Mouse (Mus musculus) embryonic facial prominence, embryonic 12.5 days (tissue): Measurements from ENCODE around the gene Tbc1d10b. TPM values are rescaled to one million over a fixed set of nuclear protein-coding genes. Genes with fewer than 3 reads are reported as not detected.
A peak's percentile ranks its signal among the peaks of the same experiment; 100 is the strongest.

ENCODE experiments used
- ATAC-seq: fragments of 200-750 bp; cut with Nextera tagmentation; 2 replicates; pipeline ENCODE4 v1.8.0; 2017; ENCODE audit not compliant: insufficient number of reproducible peaks, insufficient read depth, low FRiP score, low TSS enrichment
- H3K27ac ChIP-seq: fragments of 300-500 bp; sonication (generic); 2 replicates; pipeline ENCODE4 v1.5.1; 2016; ENCODE audit warnings: mild to moderate bottlenecking
- H3K27me3 ChIP-seq: fragments of 300-500 bp; sonication (generic); 2 replicates; pipeline ENCODE4 v1.6.1; 2016; ENCODE audit warnings: mild to moderate bottlenecking, moderate library complexity
- H3K36me3 ChIP-seq: fragments of 300-500 bp; sonication (generic); 2 replicates; pipeline ENCODE4 v1.6.1; 2016; ENCODE audit warnings: mild to moderate bottlenecking
- H3K4me1 ChIP-seq: fragments of 300-500 bp; sonication (generic); 2 replicates; pipeline ENCODE4 v1.6.1; 2016
- H3K4me2 ChIP-seq: fragments of 300-500 bp; sonication (generic); replicated peaks from 2 replicates; pipeline ENCODE4 v1.6.1; 2016; ENCODE audit warnings: mild to moderate bottlenecking, moderate library complexity
- H3K4me3 ChIP-seq: fragments of 300-500 bp; sonication (generic); 2 replicates; pipeline ENCODE4 v1.5.1; 2016; ENCODE audit warnings: mild to moderate bottlenecking
- H3K9ac ChIP-seq: fragments of 300-500 bp; sonication (generic); 2 replicates; pipeline ENCODE4 v1.6.1; 2016; ENCODE audit warnings: mild to moderate bottlenecking, moderate library complexity
- H3K9me3 ChIP-seq: fragments of 300-500 bp; sonication (generic); 2 replicates; pipeline ENCODE4 v1.6.1; 2016; ENCODE audit warnings: mild to moderate bottlenecking, moderate library complexity
- WGBS: fragments of 180-500 bp; shearing (Covaris S2); methylation state at CpG from one replicate; pipeline ENCODE4 v1.1.7; 2016; 5-methylcytosine and 5-hydroxymethylcytosine counted together
- polyA plus RNA-seq: library from polyadenylated mRNA; unstranded; fragments of >200 nt; fragmentation: Nextera tagmentation; extraction: Ambion mirVana; gene quantifications from 2 replicates; pipeline ENCODE4 v1.2.1, GENCODE M21; 2016

Tbc1d10b gene
- polyA plus RNA-seq, 1 experiment from 2014 or later = 41.1 TPM

- H3K27ac ChIP-seq = peak overlapping the region; percentile 94
- H3K27me3 ChIP-seq = no peaks in the 10 kb centered on the region
- 37% methylated on average over 2 of the region's 2 CpGs for WGBS
- ATAC-seq = no peak
- peak overlapping the region; percentile 83 for H3K4me2 ChIP-seq
- H3K9me3 ChIP-seq = no peaks in the 10 kb centered on the region
- H3K9ac ChIP-seq = peak overlapping the region; percentile 91
- H3K4me1 ChIP-seq = peaks cover 24% of the 10 kb centered on the region
- H3K36me3 ChIP-seq = peaks cover 29% of the 10 kb centered on the region
- peak overlapping the region; percentile 87 for H3K4me3 ChIP-seq
Measured at GRCm38 (mm10) chr7:127243361-127243867, 35.1 kb upstream of the Tbc1d10b start.

- Histone ChIP-seq H3K4me2 (peak overlapping the region; percentile 72), H3K27ac (no peak overlapping the region), H3K4me3 (no peak overlapping the region), H3K9me3 (no peaks in the 10 kb centered on the region), H3K27me3 (no peaks in the 10 kb centered on the region), H3K4me1 (peaks cover 24% of the 10 kb centered on the region), H3K36me3 (peaks cover 62% of the 10 kb centered on the region), H3K9ac (no peak overlapping the region)
- no peak for ATAC-seq
- 96% methylated on average over 2 of the region's 2 CpGs for WGBS
Measured at GRCm38 (mm10) chr7:127234777-127235176, 26.5 kb upstream of the Tbc1d10b start.

DNA sequence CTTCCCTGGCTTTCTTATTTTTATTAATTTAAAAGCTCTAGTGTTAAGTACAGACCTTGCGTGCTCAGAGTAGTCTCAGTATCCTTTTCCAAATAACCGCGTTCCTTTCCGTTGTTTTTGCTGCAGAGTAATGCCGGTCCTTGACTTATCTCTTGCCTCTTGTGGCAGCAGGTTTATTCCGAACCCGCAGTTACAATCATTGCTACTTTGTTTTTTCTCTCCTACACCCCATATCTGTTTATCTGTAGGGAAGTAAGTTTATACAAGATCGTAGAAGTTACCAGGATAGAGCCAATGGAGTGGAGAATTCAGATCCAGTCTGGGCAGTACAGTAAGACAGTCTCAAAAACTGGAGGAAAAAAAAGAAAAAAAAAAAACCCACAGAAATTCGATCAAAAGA lies 25.5 kb upstream of the Tbc1d10b start:
- peaks cover 65% of the 10 kb centered on the region for H3K36me3 ChIP-seq
- peak overlapping the region; percentile 72 for H3K4me2 ChIP-seq
- H3K9ac ChIP-seq = peak overlapping the region; percentile 96
- H3K27ac ChIP-seq = peak overlapping the region; percentile 98; the same call in 1 of the 2 replicates
- ATAC-seq = no peak
- no peaks in the 10 kb centered on the region for H3K9me3 ChIP-seq
- H3K27me3 ChIP-seq = no peaks in the 10 kb centered on the region
- WGBS = 7% methylated on average over 9 of the region's 9 CpGs
- peak overlapping the region; percentile 92 for H3K4me3 ChIP-seq
- peaks cover 24% of the 10 kb centered on the region for H3K4me1 ChIP-seq

GRCm38 (mm10) chr7:127233368-127233749 lies 25.1 kb upstream of the Tbc1d10b start:
- Histone ChIP-seq H3K9ac (peak overlapping the region; percentile 96), H3K27me3 (no peaks in the 10 kb centered on the region), H3K4me1 (peaks cover 24% of the 10 kb centered on the region), H3K4me2 (peak overlapping the region; percentile 72), H3K36me3 (peaks cover 61% of the 10 kb centered on the region), H3K9me3 (no peaks in the 10 kb centered on the region), H3K4me3 (peak overlapping the region; percentile 92), H3K27ac (peak overlapping the region; percentile 98)
- WGBS = under 1% methylated on average over 27 of the region's 27 CpGs
- peak; percentile 41 for ATAC-seq

- peak within 1 kb of the TSS; percentile 96 for H3K9ac ChIP-seq
- WGBS = under 1% methylated on average over 64 of the region's 64 CpGs
- H3K9me3 ChIP-seq = no peaks in the 10 kb centered on the region
- peak within 1 kb of the TSS; percentile 72 for H3K4me2 ChIP-seq
- peak; percentile 81 for ATAC-seq
- H3K4me1 ChIP-seq = peaks cover 24% of the 10 kb centered on the region
- H3K36me3 ChIP-seq = peaks cover 57% of the 10 kb centered on the region
- no peaks in the 10 kb centered on the region for H3K27me3 ChIP-seq
- peak within 1 kb of the TSS; percentile 98 for H3K27ac ChIP-seq
- peak within 1 kb of the TSS; percentile 92 for H3K4me3 ChIP-seq
Measured at GRCm38 (mm10) chr7:127232622-127233367, 24.5 kb upstream of the Tbc1d10b start, which contains the start of the genes Zfp553 and Sept1. Zfp553 (plus strand) TSS chr7:127233061. Sept1 (minus strand) TSS chr7:127233130.

DNA sequence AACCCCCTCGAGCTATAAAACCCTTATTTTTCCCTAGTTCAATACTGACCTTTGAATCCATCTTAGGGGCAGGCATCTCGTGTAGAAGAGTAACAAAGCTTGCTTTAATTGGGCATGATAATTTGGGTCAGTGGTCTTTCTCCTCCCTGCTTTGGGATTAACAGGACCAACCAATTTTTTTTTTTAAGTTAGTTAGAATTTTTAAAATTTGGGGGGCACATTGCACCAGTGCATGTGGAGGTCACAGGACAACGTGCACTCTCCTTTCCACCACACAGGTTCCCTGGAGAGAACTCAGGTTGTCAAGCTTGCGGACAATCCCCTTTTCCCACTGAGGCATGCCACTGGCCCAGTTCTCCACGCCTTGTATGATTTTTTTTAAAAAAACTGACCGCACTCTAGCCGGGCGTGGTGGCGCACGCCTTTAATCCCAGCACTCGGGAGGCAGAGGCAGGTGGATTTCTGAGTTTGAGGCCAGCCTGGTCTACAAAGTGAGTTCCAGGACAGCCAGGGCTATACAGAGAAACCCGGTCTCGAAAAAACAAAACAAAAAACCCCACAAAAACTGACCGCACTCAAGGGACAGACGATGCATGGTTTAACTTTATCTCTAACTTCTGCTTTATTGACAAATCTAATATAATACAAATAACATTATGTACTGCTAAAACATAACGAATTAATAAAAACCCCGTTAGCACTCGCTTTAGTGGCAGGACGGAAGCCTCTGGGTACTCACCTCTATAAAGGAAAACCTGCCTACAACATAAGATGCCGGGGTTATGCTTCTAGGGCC lies 23.8 kb upstream of the Tbc1d10b start:
- peak overlapping the region; percentile 92 for H3K4me3 ChIP-seq
- H3K4me2 ChIP-seq = peak overlapping the region; percentile 72
- H3K4me1 ChIP-seq = peaks cover 24% of the 10 kb centered on the region
- H3K36me3 ChIP-seq = peaks cover 50% of the 10 kb centered on the region
- peak overlapping the region; percentile 96 for H3K9ac ChIP-seq
- ATAC-seq = no peak
- H3K9me3 ChIP-seq = no peaks in the 10 kb centered on the region
- peak overlapping the region; percentile 98 for H3K27ac ChIP-seq
- WGBS = 9% methylated on average over 20 of the region's 20 CpGs
- H3K27me3 ChIP-seq = no peaks in the 10 kb centered on the region

- no peaks in the 10 kb centered on the region for H3K27me3 ChIP-seq
- H3K4me2 ChIP-seq = peak overlapping the region; percentile 72
- ATAC-seq = no peak
- 76% methylated on average over 3 of the region's 3 CpGs for WGBS
- H3K9ac ChIP-seq = peak overlapping the region; percentile 96; the same call in 1 of the 2 replicates
- H3K4me3 ChIP-seq = peak overlapping the region; percentile 92
- H3K36me3 ChIP-seq = peaks cover 43% of the 10 kb centered on the region
- H3K27ac ChIP-seq = 0 out of 2 replicates have a peak overlapping the region, but pooled peaks have one; percentile 98
- peaks cover 24% of the 10 kb centered on the region for H3K4me1 ChIP-seq
- H3K9me3 ChIP-seq = no peaks in the 10 kb centered on the region
Measured at GRCm38 (mm10) chr7:127231376-127231775, 23.1 kb upstream of the Tbc1d10b start.

- no peak overlapping the region for H3K27ac ChIP-seq
- peaks cover 19% of the 10 kb centered on the region for H3K4me1 ChIP-seq
- 0 out of 2 replicates have a peak, but pooled peaks cover 29% of the 10 kb centered on the region for H3K36me3 ChIP-seq
- H3K4me2 ChIP-seq = no peak overlapping the region
- no peak overlapping the region for H3K9ac ChIP-seq
- WGBS = 66% methylated on average over 4 of the region's 4 CpGs
- H3K9me3 ChIP-seq = no peaks in the 10 kb centered on the region
- no peaks in the 10 kb centered on the region for H3K27me3 ChIP-seq
- no peak for ATAC-seq
- H3K4me3 ChIP-seq = no peak overlapping the region
Measured at GRCm38 (mm10) chr7:127228615-127229303, 20.5 kb upstream of the Tbc1d10b start.

GRCm38 (mm10) chr7:127225147-127225995 lies 17.1 kb upstream of the Tbc1d10b start:
- no peak overlapping the region for H3K4me2 ChIP-seq
- H3K36me3 ChIP-seq = 0 out of 2 replicates have a peak, but pooled peaks cover 21% of the 10 kb centered on the region
- WGBS = 88% methylated on average over 11 of the region's 11 CpGs
- no peak overlapping the region for H3K27ac ChIP-seq
- H3K9me3 ChIP-seq = 0 out of 2 replicates have a peak, but pooled peaks cover 4% of the 10 kb centered on the region
- peaks cover 5% of the 10 kb centered on the region for H3K4me1 ChIP-seq
- no peaks in the 10 kb centered on the region for H3K27me3 ChIP-seq
- no peak for ATAC-seq
- H3K9ac ChIP-seq = no peak overlapping the region
- no peak overlapping the region for H3K4me3 ChIP-seq

DNA sequence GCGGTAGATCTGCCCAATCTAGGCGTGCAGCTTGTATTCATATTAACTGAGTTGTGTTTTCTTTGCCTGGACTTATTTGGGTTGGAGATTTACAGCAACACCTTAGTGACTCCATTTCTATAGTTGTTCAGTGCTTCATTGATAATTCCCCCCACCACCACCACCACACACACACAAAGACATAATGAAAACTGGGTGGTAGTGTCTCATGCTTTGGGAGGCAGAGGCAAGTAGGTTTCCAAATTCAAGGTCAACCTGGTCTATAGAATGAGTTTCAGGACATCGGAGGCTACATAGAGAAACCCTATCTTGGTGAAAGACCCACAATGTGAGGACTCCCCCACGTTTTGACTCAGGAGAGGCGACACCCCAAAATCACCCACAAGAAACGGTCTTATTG lies 16.3 kb upstream of the Tbc1d10b start:
- WGBS = 88% methylated on average over 6 of the region's 6 CpGs

More for the DNA sequence above, 16.3 kb upstream of the Tbc1d10b start:
- Histone ChIP-seq H3K27me3 (no peaks in the 10 kb centered on the region), H3K27ac (no peak overlapping the region), H3K4me2 (no peak overlapping the region), H3K9me3 (0 out of 2 replicates have a peak, but pooled peaks cover 4% of the 10 kb centered on the region), H3K9ac (no peak overlapping the region), H3K4me3 (no peak overlapping the region), H3K36me3 (0 out of 2 replicates have a peak, but pooled peaks cover 14% of the 10 kb centered on the region), H3K4me1 (no peaks in the 10 kb centered on the region)
- no peak for ATAC-seq
